Mouse (Mus musculus): ENCODE measurements at regions not wholly inside any gene's neighbourhood (a gene's known extent, or its start where the extent isn't known, plus 50 kb on each side); places are given as distances from the start of the nearest gene placed in this dataset.

DNA sequence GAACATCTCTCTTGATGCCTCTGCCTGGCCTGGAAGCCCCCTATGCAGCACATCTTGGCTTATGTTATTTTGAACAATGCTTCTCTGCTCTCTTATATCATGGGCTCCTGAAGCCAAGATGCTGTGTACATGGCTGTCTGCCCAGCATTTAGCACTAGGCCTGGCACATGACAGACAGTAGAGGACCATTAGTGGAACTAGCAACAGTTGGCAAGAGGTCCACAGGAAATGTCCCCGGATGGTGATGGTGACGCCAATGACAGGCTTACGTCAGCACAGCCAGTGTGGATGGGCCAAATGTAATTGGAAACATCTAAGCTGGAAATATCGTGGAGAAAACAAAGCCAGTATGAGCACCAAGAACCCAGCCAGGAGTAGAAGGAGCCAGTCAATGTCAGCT is 567.1 kb upstream of the Mgmt start:
- TF ChIP-seq CTCF (IDR thresholded peaks at IDR 0.05; ENCODE audit: low read depth, low read length) (no peak), POLR2A (IDR thresholded peaks at IDR 0.05; ENCODE audit: extremely low read depth, insufficient read depth, low read length) (no peak)
